In the genomic region with DNA sequence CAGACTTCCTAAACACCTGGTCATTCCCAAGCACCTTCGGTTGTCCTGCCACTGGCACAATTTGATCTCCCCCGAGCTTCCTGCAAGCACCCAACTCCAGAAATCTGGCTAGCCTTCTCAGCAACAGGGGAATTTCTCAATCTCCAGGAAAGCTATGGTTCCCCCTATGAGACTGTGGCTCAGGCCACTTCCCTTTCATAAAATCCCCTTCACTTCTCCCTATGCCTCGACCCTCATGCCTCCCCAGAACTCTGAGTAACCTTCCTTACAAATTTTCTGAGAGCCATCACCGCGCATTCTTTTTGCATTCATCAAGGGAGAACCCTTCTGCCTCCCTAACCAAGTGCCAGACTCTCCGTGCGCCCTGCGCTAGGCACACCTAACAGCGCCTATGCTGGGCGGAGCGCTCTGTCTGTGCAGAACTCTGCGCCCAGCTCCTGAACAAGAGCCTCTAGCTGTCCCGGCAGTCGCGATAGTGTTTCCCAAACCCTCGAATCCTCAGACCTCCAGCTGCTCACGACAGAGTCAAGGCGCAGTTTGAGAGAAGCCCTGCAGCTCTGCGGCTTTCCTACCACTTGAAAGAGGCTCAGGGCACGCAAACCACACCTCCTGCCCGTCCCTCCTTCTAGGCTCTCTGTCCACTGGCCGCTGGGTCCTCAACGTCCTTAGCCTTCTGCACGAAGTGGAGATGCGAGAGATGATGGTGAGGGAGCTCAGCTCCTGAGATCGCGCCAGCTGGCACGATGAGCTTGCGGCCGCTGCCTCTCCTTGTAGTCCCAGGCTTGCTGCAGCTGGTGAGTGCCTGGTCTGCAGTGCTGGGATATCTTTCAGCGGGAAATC, we compare ENCODE assay signal across 9 mouse cellular contexts. TPM values are rescaled to one million over a fixed set of nuclear protein-coding genes. Genes with fewer than 3 reads are reported as not detected.
DNase-seq lines count a peak whose midpoint lies in the region; ATAC-seq lines count a peak whose summit lies in the region.
"Had no signal": no experiment of that assay in that cellular context is flagged by ENCODE, and none has a peak within 500 bp of the region (broad histone marks: within the 10 kb centered on the region; RNA-seq: fewer than 3 reads in every experiment).

A gene (plus strand): TSS at position 501 of the 840 bp plus-strand sequence.

- H3K4me3 ChIP-seq in heart, embryonic 11.5 days (ENCODE audit: low read depth, low read length): peak within 1 kb of the TSS; percentile 26
- H3K4me3 ChIP-seq in neural tube, embryonic 13.5 days: peak within 1 kb of the TSS; percentile 48

- no peak; the same call in 1 of the 2 replicates for ATAC-seq in heart, embryonic 11.5 days (replicated peaks; ENCODE audit: insufficient number of reproducible peaks, low FRiP score, low TSS enrichment)
- ATAC-seq in neural tube, embryonic 13.5 days (ENCODE audit: low read depth): peak; percentile 87
- no peak for ATAC-seq in monocyte, adult 5-6 weeks (replicated peaks; ENCODE audit: insufficient number of reproducible peaks, low FRiP score, low TSS enrichment, poor library complexity, severe bottlenecking)

- WGBS in heart, embryonic 11.5 days (ENCODE audit: insufficient replicate concordance): 1% methylated on average over 31 of the region's 31 CpGs
- 2% methylated on average over 31 of the region's 31 CpGs for WGBS in neural tube, embryonic 13.5 days

- H3K27ac ChIP-seq in heart, embryonic 11.5 days (ENCODE audit: low read depth, low read length): no peak within 1 kb of the TSS
- no peak within 1 kb of the TSS for H3K27ac ChIP-seq in neural tube, embryonic 13.5 days (replicated peaks)

- intact Hi-C loops in heart, postnatal 14 days (cut with DNase I): no loop called here

- peak within 1 kb of the TSS; percentile 67 for H3K4me2 ChIP-seq in heart, embryonic 11.5 days
- H3K4me2 ChIP-seq in neural tube, embryonic 13.5 days: peak within 1 kb of the TSS; percentile 71

- no peak within 1 kb of the TSS for H3K9ac ChIP-seq in heart, embryonic 11.5 days (ENCODE audit: low read depth, low read length)
- peak within 1 kb of the TSS; percentile 67 for H3K9ac ChIP-seq in neural tube, embryonic 13.5 days

- H3K9me3 ChIP-seq in heart, embryonic 11.5 days (replicated peaks; ENCODE audit: control insufficient read depth, low read length): no peaks in the 10 kb centered on the region
- H3K9me3 ChIP-seq in neural tube, embryonic 13.5 days: no peaks in the 10 kb centered on the region

- DNase-seq in heart, postnatal 14 days: no peak
- DNase-seq in ZHBTc4 (ENCODE audit: low read depth, low spot score): peak; percentile 67
- peak; percentile 34 to 43 for DNase-seq in frontal cortex, postnatal 36 days (ENCODE audit: low spot score in 2 of 2)
- DNase-seq in left cerebral cortex, adult 8-10 months (ENCODE audit: low spot score in 2 of 2): peak; percentile 6 to 12
- no peak for DNase-seq in thymus, postnatal 25 days

- H3K4me1 ChIP-seq in heart, embryonic 11.5 days (ENCODE audit: control insufficient read depth, insufficient read depth, low read length): no peaks in the 10 kb centered on the region; the same call in 1 of the 2 replicates
- H3K4me1 ChIP-seq in neural tube, embryonic 13.5 days (replicated peaks): peaks cover 12% of the 10 kb centered on the region; the same call in 1 of the 2 replicates

- H3K27me3 ChIP-seq in heart, embryonic 11.5 days (ENCODE audit: control insufficient read depth, insufficient read depth, low read length): peaks cover 13% of the 10 kb centered on the region
- peaks cover 4% of the 10 kb centered on the region; the same call in 1 of the 2 replicates for H3K27me3 ChIP-seq in neural tube, embryonic 13.5 days

- H3K36me3 ChIP-seq in heart, embryonic 11.5 days (ENCODE audit: control insufficient read depth, insufficient read depth, low read length): no peaks in the 10 kb centered on the region
- H3K36me3 ChIP-seq in neural tube, embryonic 13.5 days: no peaks in the 10 kb centered on the region

RNA-seq across cellular contexts. Expression of the gene that starts here (rescaled TPM):
- 0.17 TPM in 1 of 2 replicates, not detected in the other for polyA plus RNA-seq in heart, embryonic 11.5 days (2014; fragmentation: Nextera tagmentation; extraction: Ambion mirVana)
- total RNA-seq in heart, postnatal 14 days (2021): not detected
- total RNA-seq in left cerebral cortex, adult 8-10 months (2022): 1 to 10 TPM; 2.0 to 2.8 (median 2.2) TPM
- 2.6 and 3.4 TPM in 2 replicates for polyA plus RNA-seq in neural tube, embryonic 13.5 days (2015; fragmentation: Nextera tagmentation; extraction: Ambion mirVana)
- not detected in 3 replicates for total RNA-seq in monocyte, adult 5-6 weeks (2017)
- polyA plus RNA-seq: gonadal fat pad, adult 2 months had no signal

Comparison
In these comparisons a context has a peak if more than half of its experiments do, and no peak if none do; other contexts are left out.
1. DNase-seq: peak in ZHBTc4 (single experiment), frontal cortex, postnatal 36 days (2 of 2) and left cerebral cortex, adult 8-10 months (2 of 2); none in heart, postnatal 14 days (0 of 2) and thymus, postnatal 25 days (single experiment).